Mouse (Mus musculus): Measurements from ENCODE around the gene Atxn1. TPM values are rescaled to one million over a fixed set of nuclear protein-coding genes. Genes with fewer than 3 reads are reported as not detected.

The Atxn1 gene
- polyA plus RNA-seq, 1 experiment from 2014 or later: 2.3 TPM

DNA sequence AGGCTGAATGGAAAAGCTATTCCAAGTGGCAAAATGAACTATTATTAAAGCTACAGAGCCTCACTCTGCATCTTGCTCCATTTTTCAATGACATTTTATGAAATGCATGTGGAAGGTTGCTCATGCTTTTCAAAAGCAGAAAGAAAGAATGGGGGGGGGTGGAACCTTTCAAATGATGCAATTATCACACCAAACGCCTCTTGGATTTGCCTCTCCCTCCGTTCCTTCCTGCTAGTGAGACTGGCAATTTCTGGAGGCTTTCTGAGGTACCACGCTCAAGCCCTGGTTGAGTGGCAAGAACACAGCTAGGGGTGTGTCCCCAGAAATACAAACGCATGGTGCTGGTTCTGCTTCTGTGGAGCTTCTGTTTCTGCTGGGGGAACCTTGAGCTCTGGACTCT, 60.4 kb downstream of the Atxn1 start:
- Histone ChIP-seq H3K9ac (ENCODE audit: low read depth, low read length) (peak overlapping the region; percentile 42; the same call in 1 of the 2 replicates), H3K9me3 (ENCODE audit: control insufficient read depth, low read length) (no peaks in the 10 kb centered on the region), H3K27ac (ENCODE audit: low read depth, low read length) (peak overlapping the region; percentile 92), H3K4me1 (replicated peaks; ENCODE audit: control insufficient read depth, insufficient read depth, low read length) (peaks cover 30% of the 10 kb centered on the region), H3K36me3 (ENCODE audit: control insufficient read depth, insufficient read depth, low read length) (no peaks in the 10 kb centered on the region), H3K4me2 (peak overlapping the region; percentile 53), H3K4me3 (ENCODE audit: low read depth, low read length) (no peak overlapping the region), H3K27me3 (replicated peaks; ENCODE audit: control insufficient read depth, insufficient read depth, low read length) (no peaks in the 10 kb centered on the region)
- 35% methylated on average over 4 of the region's 4 CpGs for WGBS
- ATAC-seq (replicated peaks; ENCODE audit: low FRiP score): 0 out of 2 replicates have a peak, but pooled peaks have one; percentile 8
- DNase-seq (ENCODE audit: low spot score): no peak

DNA sequence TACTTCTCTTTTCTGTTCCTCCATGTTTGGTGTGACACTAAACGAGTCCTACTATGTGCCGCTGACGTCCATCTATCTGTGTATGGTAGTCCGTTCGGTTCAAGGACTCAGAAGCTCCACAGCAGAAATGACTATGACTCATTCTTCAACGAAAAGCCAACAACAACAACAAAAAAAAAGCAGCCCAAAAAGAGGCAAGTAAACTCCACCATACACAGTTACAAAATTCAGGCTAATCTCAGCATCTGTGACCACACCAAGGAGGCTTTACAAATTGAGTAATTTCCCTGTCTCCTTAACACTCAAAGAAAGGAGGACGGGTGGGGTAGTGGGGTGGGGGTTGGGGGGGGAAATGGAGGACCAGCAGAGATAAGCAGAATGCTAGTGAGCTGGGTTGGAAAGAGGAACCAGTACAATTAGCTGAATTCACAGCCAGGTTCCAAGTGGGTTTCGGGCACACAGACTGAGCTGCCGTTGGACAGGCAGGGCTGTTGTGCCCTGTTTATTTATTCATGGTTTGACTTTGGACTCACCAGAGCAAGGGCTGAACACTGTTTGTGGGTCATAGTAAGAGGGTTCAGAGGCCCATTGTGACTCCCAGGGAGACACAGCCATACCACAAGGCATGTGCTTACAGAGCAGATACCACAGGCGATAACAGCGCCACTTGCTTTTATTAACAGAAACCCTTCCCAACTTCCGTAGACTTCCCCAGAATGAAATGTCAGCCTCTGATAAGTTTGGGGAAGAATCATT, 61.1 kb downstream of the Atxn1 start:
- Histone ChIP-seq H3K9ac (ENCODE audit: low read depth, low read length) (peak overlapping the region; percentile 35), H3K9me3 (ENCODE audit: control insufficient read depth, low read length) (no peaks in the 10 kb centered on the region), H3K4me3 (ENCODE audit: low read depth, low read length) (no peak overlapping the region), H3K27me3 (replicated peaks; ENCODE audit: control insufficient read depth, insufficient read depth, low read length) (no peaks in the 10 kb centered on the region), H3K36me3 (ENCODE audit: control insufficient read depth, insufficient read depth, low read length) (no peaks in the 10 kb centered on the region), H3K27ac (ENCODE audit: low read depth, low read length) (peak overlapping the region; percentile 92), H3K4me2 (peak overlapping the region; percentile 53), H3K4me1 (replicated peaks; ENCODE audit: control insufficient read depth, insufficient read depth, low read length) (peaks cover 30% of the 10 kb centered on the region)
- 28% methylated on average over 12 of the region's 12 CpGs for WGBS
- DNase-seq (ENCODE audit: low spot score) (peak; percentile 73), ATAC-seq (replicated peaks; ENCODE audit: low FRiP score) (peak; percentile 87)

DNA sequence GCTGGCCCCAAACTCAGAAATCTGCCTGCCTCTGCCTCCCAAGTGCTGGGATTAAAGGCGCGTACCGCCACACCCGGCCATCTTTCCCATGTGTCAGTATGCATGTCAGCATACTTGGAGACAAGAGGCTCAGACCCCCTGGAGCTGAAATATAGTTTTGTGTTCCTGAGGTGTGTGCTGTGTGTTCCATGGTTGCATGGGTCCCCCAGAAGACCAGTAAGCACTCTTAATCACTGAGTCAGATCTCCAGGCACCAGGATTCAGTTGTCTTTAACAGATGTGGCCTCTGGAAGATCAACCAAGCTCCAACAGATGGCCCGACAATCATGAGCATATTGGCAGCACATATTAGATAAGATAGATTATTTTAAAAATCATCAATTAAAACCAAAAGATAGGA, 62.4 kb downstream of the Atxn1 start:
- Histone ChIP-seq H3K9me3 (ENCODE audit: control insufficient read depth, low read length) (no peaks in the 10 kb centered on the region), H3K27ac (ENCODE audit: low read depth, low read length) (no peak overlapping the region), H3K4me3 (ENCODE audit: low read depth, low read length) (no peak overlapping the region), H3K4me2 (no peak overlapping the region), H3K27me3 (replicated peaks; ENCODE audit: control insufficient read depth, insufficient read depth, low read length) (no peaks in the 10 kb centered on the region), H3K4me1 (replicated peaks; ENCODE audit: control insufficient read depth, insufficient read depth, low read length) (peaks cover 25% of the 10 kb centered on the region), H3K36me3 (ENCODE audit: control insufficient read depth, insufficient read depth, low read length) (no peaks in the 10 kb centered on the region), H3K9ac (ENCODE audit: low read depth, low read length) (no peak overlapping the region)
- WGBS: 92% methylated on average over 5 of the region's 5 CpGs
- DNase-seq (ENCODE audit: low spot score): no peak
- no peak for ATAC-seq (replicated peaks; ENCODE audit: low FRiP score)

DNA sequence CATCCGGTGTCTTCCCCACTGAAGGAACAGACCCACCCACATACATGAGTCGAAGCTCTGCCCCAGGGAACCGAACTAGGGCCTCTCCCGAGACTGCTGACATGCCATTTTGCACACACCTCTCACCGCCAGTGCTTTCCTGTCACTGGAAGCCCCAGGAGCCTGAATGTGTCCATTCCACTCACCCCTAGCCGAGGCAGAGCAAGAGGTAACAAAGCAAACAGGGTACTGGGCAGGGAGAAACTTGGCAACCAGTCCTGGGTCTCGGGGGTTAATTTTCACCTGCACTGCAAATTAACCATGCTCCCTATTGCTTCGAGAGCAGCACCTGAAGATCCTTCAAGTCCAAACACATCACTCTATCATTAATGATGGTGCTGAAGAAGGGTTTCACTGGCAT, 64.0 kb downstream of the Atxn1 start:
- Histone ChIP-seq H3K9me3 (ENCODE audit: control insufficient read depth, low read length) (no peaks in the 10 kb centered on the region), H3K9ac (ENCODE audit: low read depth, low read length) (no peak overlapping the region), H3K36me3 (ENCODE audit: control insufficient read depth, insufficient read depth, low read length) (no peaks in the 10 kb centered on the region), H3K4me3 (ENCODE audit: low read depth, low read length) (no peak overlapping the region), H3K27ac (ENCODE audit: low read depth, low read length) (no peak overlapping the region), H3K4me1 (replicated peaks; ENCODE audit: control insufficient read depth, insufficient read depth, low read length) (peaks cover 16% of the 10 kb centered on the region), H3K4me2 (no peak overlapping the region), H3K27me3 (replicated peaks; ENCODE audit: control insufficient read depth, insufficient read depth, low read length) (no peaks in the 10 kb centered on the region)
- DNase-seq (ENCODE audit: low spot score): no peak
- 75% methylated on average over 8 of the region's 8 CpGs for WGBS
- no peak for ATAC-seq (replicated peaks; ENCODE audit: low FRiP score)

DNA sequence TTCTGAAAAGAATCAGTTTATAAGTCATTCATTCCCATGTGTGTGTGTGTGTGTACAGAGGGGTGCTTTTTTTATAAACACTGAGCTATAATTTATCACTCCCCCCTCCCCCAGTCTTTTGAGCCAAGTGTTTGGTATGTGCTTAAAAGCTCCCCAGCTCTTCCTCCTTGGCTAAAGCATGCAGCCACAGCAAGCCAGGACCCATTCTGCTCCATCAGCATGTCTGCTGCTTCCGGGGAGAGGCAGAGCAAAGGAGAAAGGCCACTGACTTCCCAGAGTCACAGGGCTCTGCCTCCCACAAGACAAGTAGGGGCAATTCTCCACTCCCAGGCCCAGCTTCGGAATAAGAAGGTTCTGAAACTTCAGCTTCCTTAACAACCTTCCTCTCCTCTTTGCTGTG, 67.2 kb downstream of the Atxn1 start:
- no peak for ATAC-seq (replicated peaks; ENCODE audit: low FRiP score)
- H3K27ac ChIP-seq (ENCODE audit: low read depth, low read length): no peak overlapping the region
- H3K4me1 ChIP-seq (replicated peaks; ENCODE audit: control insufficient read depth, insufficient read depth, low read length): peaks cover 11% of the 10 kb centered on the region
- H3K4me3 ChIP-seq (ENCODE audit: low read depth, low read length): no peak overlapping the region
- no peaks in the 10 kb centered on the region for H3K36me3 ChIP-seq (ENCODE audit: control insufficient read depth, insufficient read depth, low read length)
- no peaks in the 10 kb centered on the region for H3K9me3 ChIP-seq (ENCODE audit: control insufficient read depth, low read length)
- 52% methylated on average over 2 of the region's 2 CpGs for WGBS
- DNase-seq (ENCODE audit: low spot score): no peak
- H3K4me2 ChIP-seq: no peak overlapping the region
- H3K27me3 ChIP-seq (replicated peaks; ENCODE audit: control insufficient read depth, insufficient read depth, low read length): no peaks in the 10 kb centered on the region
- no peak overlapping the region for H3K9ac ChIP-seq (ENCODE audit: low read depth, low read length)

DNA sequence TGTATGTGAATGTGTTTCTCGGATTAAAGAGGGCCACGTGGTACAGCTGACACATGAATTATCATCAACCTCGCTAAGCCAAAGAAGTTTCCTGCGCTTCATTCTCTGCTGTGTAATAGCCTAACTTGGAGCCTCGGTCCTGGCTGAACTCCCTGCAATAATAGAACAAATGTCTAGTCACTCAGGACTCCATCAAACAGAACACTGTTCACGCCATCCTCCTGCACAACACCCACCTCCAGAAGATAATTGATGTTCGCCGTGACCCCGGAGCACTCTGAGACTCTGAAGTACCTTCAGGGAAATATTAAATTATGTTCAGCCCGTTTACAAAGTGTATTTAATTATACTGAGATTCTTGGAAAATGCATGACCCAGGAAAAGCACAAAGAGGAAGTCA, 70.0 kb downstream of the Atxn1 start:
- Histone ChIP-seq H3K4me3 (ENCODE audit: low read depth, low read length) (no peak overlapping the region), H3K4me1 (replicated peaks; ENCODE audit: control insufficient read depth, insufficient read depth, low read length) (peaks cover 11% of the 10 kb centered on the region), H3K9me3 (ENCODE audit: control insufficient read depth, low read length) (no peaks in the 10 kb centered on the region), H3K27me3 (replicated peaks; ENCODE audit: control insufficient read depth, insufficient read depth, low read length) (no peaks in the 10 kb centered on the region), H3K4me2 (no peak overlapping the region), H3K27ac (ENCODE audit: low read depth, low read length) (no peak overlapping the region), H3K9ac (ENCODE audit: low read depth, low read length) (no peak overlapping the region), H3K36me3 (ENCODE audit: control insufficient read depth, insufficient read depth, low read length) (no peaks in the 10 kb centered on the region)
- DNase-seq (ENCODE audit: low spot score): no peak
- no peak for ATAC-seq (replicated peaks; ENCODE audit: low FRiP score)
- 83% methylated on average over 10 of the region's 10 CpGs for WGBS

DNA sequence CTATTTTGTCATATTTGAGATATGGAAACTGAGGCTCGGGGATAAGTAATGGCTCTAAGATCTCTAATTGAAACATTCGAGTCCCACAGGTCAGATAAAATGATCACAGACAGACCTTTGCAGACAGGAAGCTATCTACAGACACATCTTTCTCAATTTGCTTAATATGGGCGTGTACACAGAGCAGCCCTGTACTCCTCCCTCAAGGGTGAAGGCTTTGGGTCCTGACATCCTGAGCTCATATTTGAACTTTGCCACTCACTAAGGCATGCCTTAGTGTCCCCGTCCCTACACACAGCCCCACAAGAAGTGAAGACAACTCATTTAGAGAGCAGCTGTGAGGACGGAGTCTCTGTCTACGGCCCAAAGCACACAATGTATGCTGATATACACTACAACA, 70.6 kb downstream of the Atxn1 start:
- peak; percentile 56; the same call in 1 of the 2 replicates for ATAC-seq (replicated peaks; ENCODE audit: low FRiP score)

DNA sequence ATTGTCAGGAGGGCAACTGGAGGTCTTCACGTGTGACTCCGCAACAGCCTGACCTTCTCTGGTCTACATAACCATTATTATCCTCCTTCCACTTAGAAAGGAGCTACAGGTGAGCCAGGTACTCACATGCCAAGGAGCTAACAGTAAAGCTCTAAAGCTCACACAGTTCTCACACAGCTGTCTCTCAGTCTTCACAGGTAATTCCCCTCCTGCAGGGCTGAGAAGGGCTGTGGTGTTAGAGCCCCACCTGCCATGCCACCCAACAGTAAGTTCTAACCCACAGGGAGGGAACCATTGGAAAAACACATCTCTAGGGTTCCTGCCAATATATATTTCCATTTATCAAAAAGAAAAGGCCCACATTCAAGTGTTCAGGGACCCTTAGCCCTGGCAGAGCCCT, 73.7 kb downstream of the Atxn1 start:
- Histone ChIP-seq H3K4me1 (replicated peaks; ENCODE audit: control insufficient read depth, insufficient read depth, low read length) (peaks cover 11% of the 10 kb centered on the region), H3K9me3 (ENCODE audit: control insufficient read depth, low read length) (no peaks in the 10 kb centered on the region), H3K4me2 (no peak overlapping the region), H3K27me3 (replicated peaks; ENCODE audit: control insufficient read depth, insufficient read depth, low read length) (no peaks in the 10 kb centered on the region), H3K4me3 (ENCODE audit: low read depth, low read length) (no peak overlapping the region), H3K36me3 (ENCODE audit: control insufficient read depth, insufficient read depth, low read length) (no peaks in the 10 kb centered on the region), H3K9ac (ENCODE audit: low read depth, low read length) (no peak overlapping the region), H3K27ac (ENCODE audit: low read depth, low read length) (no peak overlapping the region)
- ATAC-seq (replicated peaks; ENCODE audit: low FRiP score) (no peak), DNase-seq (ENCODE audit: low spot score) (no peak)
- WGBS: 70% methylated on average over 2 of the region's 2 CpGs

More for the DNA sequence above, 70.6 kb downstream of the Atxn1 start:
- no peak overlapping the region for H3K9ac ChIP-seq (ENCODE audit: low read depth, low read length)
- no peak overlapping the region for H3K27ac ChIP-seq (ENCODE audit: low read depth, low read length)
- 65% methylated on average over 6 of the region's 6 CpGs for WGBS
- H3K4me2 ChIP-seq: no peak overlapping the region
- H3K9me3 ChIP-seq (ENCODE audit: control insufficient read depth, low read length): no peaks in the 10 kb centered on the region
- no peak for DNase-seq (ENCODE audit: low spot score)
- peaks cover 11% of the 10 kb centered on the region for H3K4me1 ChIP-seq (replicated peaks; ENCODE audit: control insufficient read depth, insufficient read depth, low read length)
- H3K36me3 ChIP-seq (ENCODE audit: control insufficient read depth, insufficient read depth, low read length): no peaks in the 10 kb centered on the region
- no peaks in the 10 kb centered on the region for H3K27me3 ChIP-seq (replicated peaks; ENCODE audit: control insufficient read depth, insufficient read depth, low read length)
- no peak overlapping the region for H3K4me3 ChIP-seq (ENCODE audit: low read depth, low read length)
